Mouse (Mus musculus): ENCODE results near the gene Bcl3. TPM values are rescaled to one million over a fixed set of nuclear protein-coding genes. Genes with fewer than 3 reads are reported as not detected.

Gene Bcl3
- total RNA-seq, 2 experiments from 2014 or later = 1.2 TPM

- DNase-seq = no peak
These were observed 53.6 kb downstream of the Bcl3 start for GRCm38 (mm10) chr7:19769001-19769400.

- DNase-seq = no peak
These were observed 54.3 kb downstream of the Bcl3 start for GRCm38 (mm10) chr7:19768251-19768650.

- DNase-seq = no peak
These were observed 58.0 kb downstream of the Bcl3 start for GRCm38 (mm10) chr7:19764581-19764980.

GRCm38 (mm10) chr7:19763829-19764477, 58.6 kb downstream of the Bcl3 start:
- no peak for DNase-seq

- no peak for DNase-seq
These were observed 60.3 kb downstream of the Bcl3 start for GRCm38 (mm10) chr7:19762283-19762682.

- DNase-seq = no peak
These were observed 62.5 kb downstream of the Bcl3 start for GRCm38 (mm10) chr7:19760021-19760420.

GRCm38 (mm10) chr7:19758623-19759022, 63.9 kb downstream of the Bcl3 start:
- DNase-seq = no peak

Other genes starting within 250 kb of the Bcl3 start
- gene Zfp296, start 245.5 kb downstream of the Bcl3 start, total RNA-seq (2021) = under 1 TPM; 0.28 to 0.40 TPM
- 10 to 100 TPM; 58.1 to 58.5 TPM for gene Gemin7, start 245.2 kb downstream of the Bcl3 start, total RNA-seq (2021)
- gene Clasrp, start 218.3 kb downstream of the Bcl3 start, total RNA-seq (2021) = 10 to 100 TPM; 11.2 to 12.4 TPM
- 1 to 10 TPM; 4.4 to 5.8 TPM for gene Relb, start 193.3 kb downstream of the Bcl3 start, total RNA-seq (2021)
- gene Clptm1, start 157.7 kb downstream of the Bcl3 start, total RNA-seq (2021) = 10 to 100 TPM; 36.3 to 47.0 TPM
- not detected for gene Apoc2, start 144.8 kb downstream of the Bcl3 start, total RNA-seq (2021)
- not detected for gene Gm44805, start 141.3 kb downstream of the Bcl3 start, total RNA-seq (2021)
- gene Apoc4, start 141.3 kb downstream of the Bcl3 start, total RNA-seq (2021) = not detected
- 1 to 10 TPM in 1 of 2 experiments, not detected in 1; 3.7 TPM for gene Apoc1, start 130.1 kb downstream of the Bcl3 start, total RNA-seq (2021)
- 100 to 1,000 TPM in 1 of 2 experiments, 10 to 100 TPM in 1; 53.5 to 108 TPM for gene Apoe, start 123.6 kb downstream of the Bcl3 start, total RNA-seq (2021)
- gene Tomm40, start 107.3 kb downstream of the Bcl3 start, total RNA-seq (2021) = 10 to 100 TPM; 45.1 to 45.4 TPM
- gene Nectin2, start 72.3 kb downstream of the Bcl3 start, total RNA-seq (2021) = 1 to 10 TPM; 2.1 to 3.9 TPM
- gene Bcam, start 51.8 kb downstream of the Bcl3 start, total RNA-seq (2021) = 10 to 100 TPM; 25.3 to 33.9 TPM
- not detected for gene Cblc, start 26.0 kb downstream of the Bcl3 start, total RNA-seq (2021)
- not detected for gene Gm19345, start 29.2 kb upstream of the Bcl3 start, total RNA-seq (2021)
- gene Ceacam16, start 38.5 kb upstream of the Bcl3 start, total RNA-seq (2021) = not detected
- gene Ceacam19, start 65.2 kb upstream of the Bcl3 start, total RNA-seq (2021) = not detected
- 1 to 10 TPM; 5.6 to 6.1 TPM for gene Pvr, start 98.4 kb upstream of the Bcl3 start, total RNA-seq (2021)
- gene Igsf23, start 128.0 kb upstream of the Bcl3 start, total RNA-seq (2021) = not detected
- gene Ceacam20, start 142.6 kb upstream of the Bcl3 start, total RNA-seq (2021) = not detected
- not detected for gene Nlrp9b, start 168.7 kb upstream of the Bcl3 start, total RNA-seq (2021)